Mouse (Mus musculus) limb, embryonic 12.5 days (tissue): ENCODE results near the gene Ttf1. TPM values are rescaled to one million over a fixed set of nuclear protein-coding genes. Genes with fewer than 3 reads are reported as not detected.

Experiments
- ATAC-seq: fragments of 200-750 bp; cut with Nextera tagmentation; 2 replicates; pipeline ENCODE4 v1.8.0; 2017; ENCODE audit warnings: low read depth, moderate TSS enrichment; ENCODE audit not compliant: insufficient number of reproducible peaks, insufficient read depth, low FRiP score, low TSS enrichment
- H3K27ac ChIP-seq: fragments of 300-500 bp; sonication (generic); 2 replicates; pipeline ENCODE4 v1.5.1; 2016; ENCODE audit warnings: mild to moderate bottlenecking, moderate library complexity
- H3K27me3 ChIP-seq: fragments of 300-500 bp; sonication (generic); 2 replicates; pipeline ENCODE4 v1.6.1; 2016; ENCODE audit warnings: mild to moderate bottlenecking, moderate library complexity
- H3K36me3 ChIP-seq: fragments of 300-500 bp; sonication (generic); 2 replicates; pipeline ENCODE4 v1.6.1; 2016; ENCODE audit warnings: mild to moderate bottlenecking, moderate library complexity
- H3K4me1 ChIP-seq: fragments of 300-500 bp; sonication (generic); replicated peaks from 2 replicates; pipeline ENCODE4 v1.6.1; 2016
- H3K4me2 ChIP-seq: fragments of 300-500 bp; sonication (generic); 2 replicates; pipeline ENCODE4 v1.6.1; 2016; ENCODE audit warnings: mild to moderate bottlenecking, moderate library complexity
- H3K4me3 ChIP-seq: fragments of 300-500 bp; sonication (generic); replicated peaks from 2 replicates; pipeline ENCODE4 v1.5.1; 2016; ENCODE audit warnings: mild to moderate bottlenecking
- H3K9ac ChIP-seq: fragments of 300-500 bp; sonication (generic); replicated peaks from 2 replicates; pipeline ENCODE4 v1.6.1; 2016; ENCODE audit warnings: mild to moderate bottlenecking, moderate library complexity
- H3K9me3 ChIP-seq: fragments of 300-500 bp; sonication (generic); 2 replicates; pipeline ENCODE4 v1.6.1; 2016; ENCODE audit warnings: mild to moderate bottlenecking, moderate library complexity
- WGBS: fragments of 180-500 bp; shearing (Covaris S2); methylation state at CpG from one replicate; pipeline ENCODE4 v1.1.7; 2016; 5-methylcytosine and 5-hydroxymethylcytosine counted together
- polyA plus RNA-seq: library from polyadenylated mRNA; unstranded; fragments of >200 nt; fragmentation: Nextera tagmentation; extraction: Ambion mirVana; gene quantifications from 2 replicates; pipeline ENCODE4 v1.2.1, GENCODE M21; 2016

Gene Ttf1
- polyA plus RNA-seq, 1 experiment from 2014 or later = 13.7 TPM

GRCm38 (mm10) chr2:29035698-29036097 lies 24.4 kb upstream of the Ttf1 start:
- Histone ChIP-seq H3K4me2 (no peak overlapping the region), H3K9ac (no peak overlapping the region), H3K4me1 (peaks cover 6% of the 10 kb centered on the region; the same call in 1 of the 2 replicates), H3K4me3 (no peak overlapping the region), H3K27ac (no peak overlapping the region), H3K36me3 (no peaks in the 10 kb centered on the region), H3K27me3 (peaks cover 70% of the 10 kb centered on the region), H3K9me3 (no peaks in the 10 kb centered on the region)
- ATAC-seq = no peak
- 71% methylated on average over 8 of the region's 8 CpGs for WGBS

DNA sequence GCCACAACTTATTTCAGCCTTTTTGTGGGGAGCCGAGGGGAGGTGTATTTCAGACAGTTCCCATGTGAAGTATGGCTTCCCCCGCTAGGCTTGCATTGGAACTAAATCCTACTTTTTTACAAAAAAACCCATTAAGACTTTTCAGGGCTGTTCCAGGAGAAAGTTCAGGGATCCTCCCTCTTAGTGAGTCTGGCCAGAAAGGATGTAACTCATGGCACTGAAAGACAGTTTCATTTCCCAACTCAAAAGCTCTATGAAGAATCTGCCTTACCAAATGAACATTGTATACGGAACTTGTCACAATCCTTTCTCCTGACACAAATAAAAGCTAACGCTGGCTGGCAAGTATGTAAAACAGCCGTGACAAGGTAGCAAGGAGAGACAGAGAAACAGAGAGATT lies 20.3 kb upstream of the Ttf1 start:
- peaks cover 91% of the 10 kb centered on the region for H3K27me3 ChIP-seq
- no peak overlapping the region for H3K9ac ChIP-seq

DNA sequence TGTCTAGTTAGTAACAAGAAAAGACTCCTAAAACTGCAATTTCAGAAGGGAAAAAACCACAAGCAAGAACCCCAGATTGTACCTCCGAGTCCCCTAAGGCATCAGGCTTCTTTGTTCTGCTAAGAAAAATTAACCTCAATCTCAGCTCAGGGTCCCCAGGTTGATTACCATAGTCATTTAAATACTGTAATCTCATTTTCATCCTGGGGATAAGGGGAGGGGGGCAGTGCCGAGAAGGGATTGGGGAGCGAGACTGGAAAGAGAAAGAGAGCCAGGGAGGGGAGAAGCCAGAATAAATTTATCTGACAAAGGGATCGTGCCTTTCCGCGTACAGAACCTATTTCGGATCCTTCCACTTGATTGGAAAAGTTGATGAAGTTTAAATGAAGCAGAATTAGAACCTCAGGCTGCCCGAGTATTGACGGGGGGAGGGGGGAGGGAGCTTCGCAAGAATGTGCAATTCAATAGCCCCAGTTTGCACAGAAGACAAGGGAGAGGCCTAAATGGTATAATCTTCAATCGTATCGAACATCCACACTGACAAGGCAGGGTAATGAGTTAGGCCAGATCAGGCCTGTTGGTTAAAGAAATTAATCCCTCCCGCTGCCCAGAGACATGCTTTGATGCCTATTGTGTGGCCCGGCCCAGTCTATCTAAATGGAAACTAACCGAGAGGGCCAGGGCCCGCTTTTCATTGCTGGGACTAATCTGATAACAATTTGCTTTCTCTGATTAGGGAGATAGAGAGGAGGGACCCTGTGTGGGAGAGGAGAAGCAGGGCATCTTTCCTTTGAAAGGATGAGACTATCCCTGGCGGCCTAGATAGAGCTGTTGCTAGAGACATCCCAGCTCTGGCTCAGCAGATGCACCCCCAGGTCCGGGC lies 19.2 kb upstream of the Ttf1 start:
- Histone ChIP-seq H3K4me3 (no peak overlapping the region), H3K36me3 (no peaks in the 10 kb centered on the region), H3K4me2 (no peak overlapping the region), H3K27me3 (peaks cover 97% of the 10 kb centered on the region), H3K9ac (no peak overlapping the region), H3K9me3 (no peaks in the 10 kb centered on the region), H3K27ac (no peak overlapping the region), H3K4me1 (no peaks in the 10 kb centered on the region)
- 5% methylated on average over 18 of the region's 18 CpGs for WGBS
- no peak for ATAC-seq

More for the DNA sequence above, 20.3 kb upstream of the Ttf1 start:
- Histone ChIP-seq H3K4me3 (no peak overlapping the region), H3K4me1 (no peaks in the 10 kb centered on the region), H3K9me3 (no peaks in the 10 kb centered on the region), H3K36me3 (no peaks in the 10 kb centered on the region), H3K4me2 (no peak overlapping the region), H3K27ac (no peak overlapping the region)
- no peak for ATAC-seq
- WGBS = 26% methylated on average over 5 of the region's 5 CpGs

DNA sequence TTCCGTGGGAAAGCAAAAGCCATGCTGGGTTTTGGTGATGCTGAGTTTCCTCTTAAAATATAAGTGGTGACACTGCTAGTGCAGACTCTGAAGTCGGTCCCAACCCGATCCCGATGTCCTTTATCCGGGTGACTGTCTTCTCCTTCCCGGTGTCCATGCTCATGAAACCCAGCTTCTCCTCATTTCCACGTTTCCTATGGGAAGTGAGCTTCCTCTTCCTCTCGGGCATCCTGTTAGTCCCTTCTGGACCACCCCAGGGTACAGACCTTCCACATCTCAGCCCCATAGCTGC lies 18.6 kb upstream of the Ttf1 start:
- Histone ChIP-seq H3K27ac (no peak overlapping the region), H3K9me3 (no peaks in the 10 kb centered on the region), H3K36me3 (no peaks in the 10 kb centered on the region), H3K27me3 (peaks cover 98% of the 10 kb centered on the region), H3K4me3 (no peak overlapping the region), H3K9ac (no peak overlapping the region), H3K4me1 (no peaks in the 10 kb centered on the region), H3K4me2 (no peak overlapping the region)
- ATAC-seq = no peak
- WGBS = 25% methylated on average over 8 of the region's 8 CpGs

DNA sequence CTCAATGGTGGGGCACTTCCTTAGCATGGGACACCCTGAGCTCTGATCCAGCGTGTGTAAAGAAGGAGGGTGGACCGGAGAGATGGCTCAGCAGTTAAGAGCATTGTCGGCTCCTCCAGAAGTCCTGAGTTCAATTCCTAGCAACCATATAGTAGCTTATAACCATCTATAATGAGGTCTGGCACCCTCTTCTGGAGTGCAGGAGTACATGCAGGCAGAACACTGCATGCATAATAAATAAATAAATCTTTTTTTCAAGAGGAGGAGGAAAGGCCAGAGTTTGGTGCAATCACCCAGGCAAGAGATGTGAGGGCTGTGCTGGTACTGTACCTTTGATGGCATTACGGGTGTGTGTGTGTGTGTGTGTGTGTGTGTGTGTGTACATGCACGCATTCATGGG lies 17.9 kb upstream of the Ttf1 start:
- H3K4me2 ChIP-seq = no peak overlapping the region
- no peaks in the 10 kb centered on the region for H3K36me3 ChIP-seq
- no peak for ATAC-seq
- H3K9me3 ChIP-seq = no peaks in the 10 kb centered on the region
- H3K4me3 ChIP-seq = no peak overlapping the region
- peaks cover 93% of the 10 kb centered on the region for H3K27me3 ChIP-seq
- 81% methylated on average over 5 of the region's 5 CpGs for WGBS
- H3K9ac ChIP-seq = no peak overlapping the region
- no peak overlapping the region for H3K27ac ChIP-seq
- H3K4me1 ChIP-seq = no peaks in the 10 kb centered on the region

GRCm38 (mm10) chr2:29046151-29046550 lies 13.9 kb upstream of the Ttf1 start:
- Histone ChIP-seq H3K27ac (no peak overlapping the region), H3K27me3 (peaks cover 83% of the 10 kb centered on the region), H3K4me3 (no peak overlapping the region), H3K9ac (no peak overlapping the region), H3K9me3 (no peaks in the 10 kb centered on the region), H3K4me2 (no peak overlapping the region), H3K36me3 (no peaks in the 10 kb centered on the region), H3K4me1 (no peaks in the 10 kb centered on the region)
- WGBS = 63% methylated on average over 16 of the region's 16 CpGs
- no peak for ATAC-seq

- Histone ChIP-seq H3K4me3 (no peak overlapping the region), H3K9ac (no peak overlapping the region), H3K4me2 (no peak overlapping the region), H3K36me3 (no peaks in the 10 kb centered on the region), H3K27me3 (peaks cover 62% of the 10 kb centered on the region), H3K4me1 (peaks cover 17% of the 10 kb centered on the region), H3K9me3 (no peaks in the 10 kb centered on the region), H3K27ac (no peak overlapping the region)
- ATAC-seq = no peak
- WGBS = 51% methylated on average over 5 of the region's 5 CpGs
Observed at GRCm38 (mm10) chr2:29051932-29052331, 8.1 kb upstream of the Ttf1 start.

DNA sequence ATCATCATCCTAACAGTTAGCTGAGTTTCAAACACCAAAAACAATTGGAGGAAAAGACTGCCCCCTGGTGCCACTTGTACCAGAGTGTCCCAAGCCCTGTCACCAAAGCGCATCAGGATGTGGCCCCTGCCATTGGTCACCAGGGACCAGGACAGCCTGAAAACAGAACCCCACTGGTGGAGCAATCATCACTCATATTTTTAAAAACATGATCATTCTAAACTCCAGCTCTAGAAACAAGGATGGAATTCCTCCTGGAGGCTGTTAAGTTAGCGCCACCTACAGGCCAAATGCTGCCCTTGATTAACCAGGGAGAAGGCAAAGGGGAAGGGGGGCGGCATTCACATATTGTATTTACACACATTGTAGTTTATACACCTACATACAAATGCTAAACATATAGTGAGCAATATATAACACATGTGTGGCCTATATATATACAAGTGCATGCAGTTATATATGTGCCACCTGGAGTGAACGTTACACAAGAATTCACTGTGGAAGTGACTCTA lies 7.1 kb upstream of the Ttf1 start:
- no peak overlapping the region for H3K4me3 ChIP-seq
- H3K4me2 ChIP-seq = no peak overlapping the region
- H3K9ac ChIP-seq = no peak overlapping the region
- no peaks in the 10 kb centered on the region for H3K9me3 ChIP-seq
- H3K4me1 ChIP-seq = peaks cover 17% of the 10 kb centered on the region
- H3K27ac ChIP-seq = no peak overlapping the region
- no peak for ATAC-seq
- H3K36me3 ChIP-seq = no peaks in the 10 kb centered on the region
- 38% methylated on average over 4 of the region's 4 CpGs for WGBS
- peaks cover 63% of the 10 kb centered on the region for H3K27me3 ChIP-seq

DNA sequence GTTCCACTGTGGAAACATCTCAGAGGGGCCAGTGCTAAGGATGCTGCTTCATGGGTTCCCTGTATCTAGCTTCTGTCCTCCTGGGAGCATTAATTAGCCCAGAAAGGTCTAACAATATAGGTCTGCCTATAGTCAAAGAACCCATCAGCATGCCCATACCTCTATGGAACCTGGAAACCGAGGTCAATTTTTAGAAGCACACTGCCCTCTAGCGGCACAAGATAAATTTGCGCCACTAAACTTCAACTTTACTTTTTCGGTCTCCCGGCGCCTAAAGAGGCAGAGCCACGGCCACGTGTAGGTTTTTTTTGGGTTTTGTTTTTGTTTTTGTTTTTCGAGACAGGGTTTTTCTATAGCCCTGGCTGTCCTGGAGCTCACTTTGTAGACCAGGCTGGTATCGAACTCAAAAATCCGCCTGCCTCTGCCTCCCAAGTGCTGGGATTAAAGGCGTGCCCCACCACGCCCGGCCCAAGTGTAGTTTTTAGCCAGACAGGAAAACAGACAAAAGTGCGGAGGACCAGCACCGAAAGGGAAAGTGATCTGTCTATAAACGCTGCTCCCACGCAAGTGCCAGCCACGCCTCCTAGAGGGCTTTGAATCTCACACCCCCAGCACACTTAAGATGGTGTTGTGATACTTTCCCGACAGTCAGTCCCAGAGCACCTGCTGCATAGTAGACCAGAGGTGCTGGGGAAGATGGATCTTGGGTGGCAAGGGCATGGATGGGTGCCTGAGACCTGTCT lies 6.1 kb upstream of the Ttf1 start:
- peaks cover 63% of the 10 kb centered on the region for H3K27me3 ChIP-seq
- H3K4me2 ChIP-seq = peak overlapping the region; percentile 82
- 4% methylated on average over 20 of the region's 20 CpGs for WGBS
- no peaks in the 10 kb centered on the region for H3K36me3 ChIP-seq
- no peaks in the 10 kb centered on the region for H3K9me3 ChIP-seq
- peaks cover 17% of the 10 kb centered on the region for H3K4me1 ChIP-seq
- peak overlapping the region; percentile 52 for H3K4me3 ChIP-seq
- H3K27ac ChIP-seq = no peak overlapping the region
- no peak overlapping the region for H3K9ac ChIP-seq
- peak; percentile 28; the same call in 1 of the 2 replicates for ATAC-seq

GRCm38 (mm10) chr2:29054545-29054935 lies 5.5 kb upstream of the Ttf1 start:
- Histone ChIP-seq H3K27me3 (peaks cover 58% of the 10 kb centered on the region), H3K9ac (peak overlapping the region; percentile 66)
- ATAC-seq = 0 out of 2 replicates have a peak, but pooled peaks have one; percentile 11

DNA sequence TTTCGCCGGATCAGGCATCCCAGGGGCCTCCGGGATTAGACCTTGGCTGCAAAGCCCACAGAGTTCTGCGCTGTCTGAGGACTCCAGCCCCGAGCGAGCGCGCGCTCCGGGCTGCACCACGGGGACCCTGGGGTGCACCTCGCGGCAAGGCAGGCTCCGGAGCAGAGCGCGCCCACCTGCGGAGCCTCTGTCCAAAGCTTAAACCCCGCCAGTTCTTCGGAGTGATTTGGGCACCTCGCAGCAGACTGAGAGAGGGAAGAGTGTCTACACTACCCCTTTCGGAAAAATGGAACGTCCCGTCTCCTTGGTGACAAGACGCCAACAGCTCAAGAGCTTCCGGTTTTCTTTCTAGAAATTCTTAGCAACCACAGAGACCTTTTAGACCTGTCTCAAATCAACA lies 5.1 kb upstream of the Ttf1 start, which contains the start of gene Cfap77:
TSS of gene Cfap77 (minus strand) at position 76 of the 400 bp plus-strand sequence.
- peak within 1 kb of the TSS; percentile 52 for H3K4me3 ChIP-seq
- H3K27ac ChIP-seq = no peak within 1 kb of the TSS
- H3K36me3 ChIP-seq = no peaks in the 10 kb centered on the region
- H3K9ac ChIP-seq = peak within 1 kb of the TSS; percentile 66
- 0 out of 2 replicates have a peak, but pooled peaks have one; percentile 60 for ATAC-seq
- peak within 1 kb of the TSS; percentile 82 for H3K4me2 ChIP-seq
- WGBS = 0% methylated on average over 25 of the region's 25 CpGs
- H3K4me1 ChIP-seq = peaks cover 17% of the 10 kb centered on the region
- peaks cover 56% of the 10 kb centered on the region for H3K27me3 ChIP-seq
- H3K9me3 ChIP-seq = no peaks in the 10 kb centered on the region

More at GRCm38 (mm10) chr2:29054545-29054935, 5.5 kb upstream of the Ttf1 start:
- 3% methylated on average over 30 of the region's 30 CpGs for WGBS
- H3K4me2 ChIP-seq = peak overlapping the region; percentile 82
- no peak overlapping the region for H3K27ac ChIP-seq
- H3K4me1 ChIP-seq = peaks cover 17% of the 10 kb centered on the region
- peak overlapping the region; percentile 52 for H3K4me3 ChIP-seq
- H3K9me3 ChIP-seq = no peaks in the 10 kb centered on the region
- no peaks in the 10 kb centered on the region for H3K36me3 ChIP-seq
